Mouse (Mus musculus) adrenal gland, adult (tissue): ENCODE results near the gene Plekha5.
"Not testable (repeated sequence)": the region's sequence is repeated elsewhere in the genome, so short reads cannot be mapped to it uniquely, and the experiment has no call there.

Source experiments
- DNase-seq, 2 experiments: peaks; one replicate each; pipeline ENCODE4 v3.0.0; 2022 to 2023; ENCODE audit warnings: low spot score in 1 of 2; ENCODE audit not compliant: inconsistent age in 2 of 2

The Plekha5 gene

DNA sequence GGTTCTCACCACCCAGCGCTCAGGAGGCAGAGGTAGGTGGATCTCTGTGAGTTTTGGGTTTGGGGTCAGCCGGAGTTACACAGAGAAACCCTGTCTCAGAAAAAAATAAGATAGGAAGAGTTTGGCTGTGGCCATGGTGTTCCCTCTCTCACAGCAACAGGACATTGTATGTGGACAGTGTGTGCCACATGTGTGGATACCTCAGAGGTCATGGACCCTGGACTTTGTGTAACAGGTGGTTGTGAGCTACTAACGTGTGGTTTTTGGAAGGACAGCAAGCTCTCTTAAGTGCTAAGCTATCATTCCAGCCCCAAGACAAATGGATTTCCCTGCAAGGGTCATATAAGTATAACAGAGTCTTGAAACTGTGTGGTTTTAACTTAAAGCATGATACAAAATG, 151.1 kb downstream of the Plekha5 start:
- DNase-seq = no peak

DNA sequence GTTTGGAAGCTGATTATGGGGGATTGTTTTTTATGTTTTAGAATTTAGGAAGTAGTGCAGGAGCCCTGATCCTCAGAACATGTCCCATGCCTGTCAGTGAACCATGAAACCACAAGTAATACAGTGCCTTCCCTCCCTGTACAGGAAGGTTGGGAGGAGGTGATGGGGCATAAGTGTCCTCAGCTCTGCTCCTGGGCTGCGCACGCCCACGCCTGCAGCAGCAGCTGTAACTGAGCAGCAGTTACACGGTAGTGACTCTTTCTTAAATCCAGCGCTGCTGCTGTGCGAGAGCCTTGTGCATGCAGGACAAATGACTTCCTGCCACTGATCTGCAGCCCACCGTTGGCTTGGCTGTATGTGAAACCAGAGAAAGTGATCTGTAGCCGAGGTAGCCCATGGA, 152.3 kb downstream of the Plekha5 start:
- no peak for DNase-seq

DNA sequence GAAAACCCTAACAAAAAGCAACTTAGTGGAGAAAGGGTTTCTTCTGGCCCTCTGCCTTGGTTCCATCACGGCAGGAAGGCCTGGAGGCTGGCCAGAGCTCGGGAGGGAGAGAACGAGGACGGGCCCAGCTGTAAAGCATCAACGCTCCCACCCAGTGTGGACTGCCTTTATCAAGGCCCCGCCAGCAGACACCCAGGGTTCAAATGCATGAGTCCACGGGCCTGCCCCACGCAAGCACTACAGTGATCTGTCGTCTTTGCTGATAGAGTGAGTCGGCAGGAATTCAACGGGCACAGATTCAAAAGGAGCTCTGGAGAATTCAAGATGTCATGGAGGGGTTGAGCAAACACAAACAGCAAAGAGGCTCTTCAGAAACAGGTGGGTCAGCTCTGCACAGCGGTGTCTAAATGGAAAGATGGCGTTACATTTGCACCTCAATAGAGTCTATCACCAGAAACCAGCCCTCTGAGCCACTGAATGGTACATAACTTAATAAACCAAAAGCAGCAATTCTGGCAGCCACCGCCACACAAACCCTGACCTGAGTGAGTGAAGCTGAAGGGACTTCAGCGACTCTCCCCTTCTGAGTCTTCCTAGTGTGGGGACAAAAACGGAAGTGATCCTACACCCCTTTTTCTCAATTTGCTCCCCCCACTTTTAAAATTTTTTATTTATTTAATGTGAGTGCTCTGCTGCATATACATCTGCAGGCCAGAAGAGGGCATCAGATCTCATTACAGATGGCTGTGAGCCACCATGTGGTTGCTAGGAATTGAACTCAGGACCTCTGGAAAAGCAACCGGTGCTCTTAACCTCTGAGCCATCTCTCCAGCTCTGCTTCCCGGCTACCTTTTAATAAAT, 153.3 kb downstream of the Plekha5 start:
- no peak for DNase-seq

DNA sequence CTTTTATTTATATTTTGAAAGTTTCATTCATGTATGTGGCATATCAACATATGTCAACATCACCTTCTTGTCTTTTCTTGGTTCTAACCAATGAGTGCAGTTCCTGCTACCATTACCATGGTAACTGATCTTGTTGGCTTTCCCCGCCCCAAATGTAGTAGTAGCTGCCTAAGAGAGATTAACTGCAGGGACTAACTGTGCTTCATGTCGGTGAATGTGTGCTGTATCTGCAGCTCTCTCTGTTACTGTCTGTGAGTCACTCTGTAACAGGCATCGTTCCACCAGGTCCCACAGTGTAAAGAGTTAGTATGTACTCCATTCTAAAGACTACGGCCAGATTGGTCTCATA, 153.9 kb downstream of the Plekha5 start:
- no peak for DNase-seq

DNA sequence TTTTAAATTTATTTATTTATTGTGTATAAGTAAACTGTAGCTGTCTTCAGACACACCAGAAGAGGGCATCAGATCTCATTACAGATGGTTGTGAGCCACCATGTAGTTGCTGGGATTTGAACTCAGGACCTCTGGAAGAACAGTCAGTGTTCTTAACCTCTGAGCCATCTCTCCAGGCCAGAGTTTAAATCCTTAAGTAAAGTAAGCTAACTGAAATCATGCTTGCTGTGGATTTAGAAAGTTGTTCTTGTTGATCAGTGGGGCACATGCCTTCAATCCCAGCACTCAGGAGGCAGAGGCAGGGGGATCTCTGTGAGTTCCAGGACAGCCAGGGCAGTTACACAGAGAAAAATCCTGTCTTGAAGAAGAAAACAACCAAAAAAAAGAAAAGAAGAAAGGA, 155.1 kb downstream of the Plekha5 start:
- not testable (repeated sequence) for DNase-seq

DNA sequence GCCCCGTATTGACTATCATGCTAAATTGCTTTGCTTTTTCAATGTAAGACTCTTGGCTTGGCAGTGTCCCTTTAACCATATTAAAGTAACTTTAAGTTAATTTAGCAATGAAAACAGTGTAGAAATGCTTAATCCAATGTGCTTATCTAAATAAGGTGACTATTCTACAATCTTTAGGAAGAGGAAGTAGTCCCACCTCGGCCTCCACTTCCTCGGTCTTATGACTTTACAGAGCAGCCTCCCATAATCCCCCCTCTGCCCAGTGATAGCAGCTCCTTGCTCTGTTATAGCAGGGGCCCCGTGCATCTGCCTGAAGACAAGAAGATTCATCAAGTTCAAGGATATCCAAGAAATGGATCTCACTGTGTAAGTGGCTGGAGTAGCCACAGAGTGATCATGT, 156.3 kb downstream of the Plekha5 start:
- DNase-seq = no peak

DNA sequence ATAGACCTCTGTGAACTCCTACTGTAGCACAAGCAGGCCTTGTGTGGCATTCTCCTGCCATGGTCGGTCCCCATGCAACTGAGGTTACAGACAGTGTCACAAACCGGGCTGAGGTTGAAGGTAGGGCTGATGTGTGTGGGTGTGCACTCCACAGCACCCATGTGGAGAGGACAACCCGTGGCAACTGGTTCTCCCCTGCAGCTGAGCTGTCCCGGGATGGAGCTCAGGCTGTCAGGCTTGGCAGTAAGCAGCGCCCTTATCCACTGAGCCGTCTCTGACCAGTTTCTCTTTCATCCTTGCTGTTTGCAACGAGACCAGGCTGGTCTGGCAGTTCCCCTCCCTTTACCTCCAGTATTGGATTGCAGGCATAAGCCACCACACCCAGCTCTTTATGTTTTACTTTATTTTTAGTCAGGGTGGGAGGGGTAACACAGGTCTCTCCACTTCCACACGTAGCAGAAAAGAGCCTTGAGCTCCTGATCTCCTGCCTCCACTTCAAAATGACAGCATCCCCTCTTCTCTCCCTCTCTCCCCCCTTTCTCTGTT, 162.9 kb downstream of the Plekha5 start:
- no peak for DNase-seq

DNA sequence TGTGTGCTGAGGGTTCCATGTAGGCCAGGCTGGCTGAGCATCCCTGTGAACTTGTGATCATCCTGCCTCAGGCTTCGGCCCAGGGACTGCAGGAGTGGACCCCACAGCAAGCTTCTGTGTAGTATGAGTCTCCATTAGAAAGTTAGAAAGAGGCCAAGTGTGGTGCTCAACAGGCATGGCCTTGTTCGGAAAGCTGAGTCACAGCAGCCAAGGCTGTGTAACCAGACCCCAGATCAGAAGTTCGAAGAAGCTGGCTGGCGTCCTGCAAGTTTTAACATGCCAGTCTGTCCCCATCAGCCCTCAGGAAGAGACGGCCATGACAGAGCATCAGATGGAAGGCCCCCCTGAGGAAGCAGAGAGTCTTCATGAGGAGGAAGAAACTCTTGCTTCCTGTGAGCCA, 167.5 kb downstream of the Plekha5 start:
- peak; percentile 47 to 71 for DNase-seq

DNA sequence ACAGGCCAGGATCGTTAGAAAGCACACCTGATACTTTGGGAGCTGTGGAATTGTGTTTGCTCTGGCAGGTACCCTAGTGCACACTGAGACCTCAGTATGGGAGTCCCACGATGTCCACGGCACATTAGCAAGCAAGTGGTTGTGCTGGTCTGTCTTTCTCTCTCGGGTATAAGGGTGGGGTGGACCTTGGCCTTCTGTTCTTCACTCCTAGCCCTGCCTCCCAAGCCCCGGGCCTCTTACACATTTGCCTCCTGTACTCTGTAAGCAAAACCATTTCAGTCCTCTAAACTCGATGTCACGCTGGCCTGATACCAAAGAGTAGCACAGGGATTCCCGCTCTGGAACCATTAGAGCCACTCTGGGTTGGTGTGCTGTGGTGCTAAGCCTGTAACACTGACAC, 168.9 kb downstream of the Plekha5 start:
- no peak for DNase-seq

DNA sequence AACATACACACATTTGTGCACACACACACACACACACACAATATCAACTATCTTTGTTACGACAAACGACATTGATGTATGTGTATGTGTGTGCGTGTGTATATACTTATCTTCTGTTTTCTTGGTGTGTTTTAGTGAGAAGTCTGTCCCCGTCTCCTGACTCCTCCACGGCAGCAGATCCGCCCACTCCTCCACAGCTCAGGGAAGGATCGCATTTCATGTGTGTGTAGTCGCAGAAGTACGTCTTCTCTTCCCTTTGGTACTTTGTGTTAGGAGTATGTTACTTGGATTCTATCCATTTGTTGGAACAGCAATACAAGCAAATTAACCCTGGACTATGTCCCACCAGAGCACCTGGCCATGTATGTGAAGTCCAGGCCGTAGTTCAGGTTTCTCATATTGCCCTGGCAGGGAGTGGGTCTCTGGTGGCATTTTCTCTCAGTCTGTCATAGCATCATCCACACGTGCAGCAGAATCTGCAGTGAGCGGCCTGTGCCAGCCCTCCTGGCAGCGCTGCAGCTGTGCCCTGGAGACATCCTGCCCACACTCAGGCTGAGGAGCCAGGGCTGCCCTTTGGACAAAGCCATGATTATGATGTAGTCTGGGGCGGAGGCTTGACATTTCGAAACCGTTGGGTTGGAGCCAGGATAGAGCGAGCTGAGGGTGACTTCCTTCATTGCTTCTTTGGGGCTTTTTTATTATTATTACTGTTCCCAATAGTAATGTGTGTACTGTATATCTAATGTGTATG, 169.7 kb downstream of the Plekha5 start:
- peak; percentile 77 to 90 for DNase-seq

DNA sequence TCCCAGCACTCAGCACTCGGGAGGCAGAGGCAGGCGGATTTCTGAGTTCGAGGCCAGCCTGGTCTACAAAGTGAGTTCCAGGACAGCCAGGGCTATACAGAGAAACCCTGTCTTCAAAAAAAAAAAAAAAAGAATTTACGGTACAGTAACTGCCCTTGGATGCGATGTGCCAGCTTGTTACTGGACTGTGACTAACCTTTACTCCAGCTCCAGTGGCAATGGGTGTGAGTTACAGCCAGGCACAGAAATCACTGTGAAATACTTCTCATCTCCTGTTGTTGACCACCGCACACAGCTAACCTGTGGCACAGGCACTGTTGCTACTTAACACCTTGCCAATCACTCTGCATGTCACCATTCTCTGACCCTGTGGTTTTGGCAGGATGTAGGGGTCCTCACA, 171.7 kb downstream of the Plekha5 start:
- not testable (repeated sequence) for DNase-seq

DNA sequence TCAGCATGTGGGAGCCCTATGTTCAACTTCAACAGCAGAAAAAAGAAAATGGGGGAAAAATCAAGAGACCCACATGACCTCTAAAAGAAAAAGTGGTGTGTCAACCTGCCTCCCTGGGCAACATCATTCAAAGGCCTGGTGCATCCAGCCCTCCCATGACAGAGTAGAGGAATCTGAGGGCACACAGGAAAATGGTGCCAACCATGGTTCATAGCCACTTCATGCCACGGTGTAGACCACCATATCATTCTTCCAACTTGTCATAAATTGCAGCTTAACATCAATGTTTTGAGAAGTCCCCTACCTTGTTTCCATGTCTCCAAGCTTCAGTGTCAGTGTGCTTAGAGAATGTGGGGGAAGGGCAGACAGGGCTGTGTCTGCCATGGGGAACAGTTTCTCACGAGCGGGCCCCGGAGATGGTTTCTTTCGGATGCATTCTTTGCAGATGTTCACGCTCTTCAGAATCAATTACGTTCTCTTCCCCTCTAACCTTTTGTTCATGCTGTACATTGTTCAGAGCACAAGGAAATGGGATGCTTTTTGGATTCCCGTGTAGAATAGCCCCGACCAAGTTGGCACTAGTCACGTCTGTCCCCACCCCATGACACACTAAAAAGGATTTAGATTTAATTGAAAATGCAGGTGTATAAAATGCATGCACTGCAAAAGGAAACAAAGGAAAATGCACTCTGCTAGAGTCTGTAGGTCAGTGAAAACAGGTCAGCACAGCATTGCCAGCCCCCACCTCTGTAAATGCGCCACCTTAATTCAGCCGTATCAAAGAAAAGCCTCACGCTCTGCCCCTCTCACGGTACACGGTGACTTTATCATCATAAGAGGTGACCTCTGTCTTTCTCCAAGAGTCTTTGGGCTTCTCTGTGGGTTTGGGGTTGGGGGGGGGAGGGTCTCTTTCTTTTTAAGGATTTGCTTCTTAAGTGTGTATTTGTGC, 173.8 kb downstream of the Plekha5 start:
- DNase-seq = no peak

DNA sequence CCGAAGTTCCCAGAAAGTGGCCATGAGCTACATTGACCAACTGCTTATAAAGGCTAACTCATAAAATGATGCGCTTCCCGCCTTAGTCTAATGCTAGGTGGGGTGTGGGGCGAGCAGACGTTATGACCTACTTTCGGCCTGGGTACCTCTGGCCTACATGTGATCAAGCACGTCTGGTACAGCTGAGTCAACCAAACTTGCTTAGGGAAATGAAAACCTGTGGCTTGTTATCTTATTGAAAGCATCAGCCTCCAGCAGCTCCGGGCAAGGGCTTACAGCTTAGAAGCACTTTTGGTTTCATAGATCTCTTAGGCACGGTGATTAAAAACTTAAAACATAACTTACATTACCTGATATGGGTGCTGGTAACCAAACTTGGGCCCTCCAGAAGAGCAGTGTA, 174.7 kb downstream of the Plekha5 start:
- DNase-seq = no peak

DNA sequence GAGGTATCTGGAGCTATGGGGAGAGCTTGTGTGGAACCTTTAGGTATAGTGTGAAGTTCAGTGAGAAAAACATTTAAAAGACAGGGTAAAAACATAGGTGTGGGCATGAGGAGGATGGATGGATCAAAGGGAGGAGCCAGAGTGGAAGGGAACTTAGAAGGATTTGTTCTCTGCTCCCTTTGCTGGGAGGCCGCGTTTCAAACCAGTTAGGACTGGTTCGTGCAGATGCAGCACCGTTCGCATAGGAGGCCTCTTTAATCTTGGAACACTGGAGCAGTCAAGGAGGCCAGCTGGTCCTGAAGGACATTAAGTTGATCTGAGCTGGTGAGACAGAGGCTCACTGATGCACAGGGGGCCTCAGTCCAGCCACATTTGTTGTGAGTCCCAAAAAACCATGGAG, 175.5 kb downstream of the Plekha5 start:
- no peak for DNase-seq

DNA sequence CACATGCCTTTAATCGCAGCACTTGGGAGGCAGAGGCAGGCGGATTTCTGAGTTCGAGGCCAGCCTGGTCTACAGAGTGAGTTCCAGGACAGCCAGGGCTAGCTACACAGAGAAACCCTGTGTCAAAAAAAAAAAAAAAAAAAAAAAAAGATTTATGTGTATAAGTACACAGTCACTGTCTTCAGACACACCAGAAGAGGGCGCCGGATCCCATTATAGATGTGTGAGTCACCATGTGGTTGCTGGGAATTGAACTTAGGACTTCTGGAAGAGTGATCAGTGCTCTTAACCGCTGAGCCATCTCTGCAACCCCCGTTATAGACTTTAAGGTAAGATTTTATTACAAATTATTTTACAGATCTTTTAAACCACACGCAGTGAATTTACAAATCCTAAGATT, 176.8 kb downstream of the Plekha5 start:
- DNase-seq = not testable (repeated sequence)

DNA sequence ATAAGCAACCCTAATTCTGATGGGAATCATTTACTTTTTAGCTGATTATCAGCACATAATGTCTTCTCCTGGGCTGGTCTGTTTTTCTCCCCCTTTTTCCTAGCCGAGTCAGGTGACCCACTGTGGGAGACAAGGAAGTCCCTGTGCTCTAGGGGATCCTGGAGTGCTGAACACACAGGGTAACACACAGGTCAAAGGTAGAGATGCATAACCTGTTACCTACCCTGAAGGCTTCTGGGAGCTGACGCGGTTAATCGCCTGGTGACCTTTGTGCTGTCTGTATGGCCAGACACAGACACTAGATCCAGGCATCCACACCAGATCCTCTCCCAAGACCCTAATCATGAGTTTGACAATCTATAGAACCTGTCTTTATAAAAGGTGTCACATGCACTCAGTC, 177.3 kb downstream of the Plekha5 start:
- no peak for DNase-seq

DNA sequence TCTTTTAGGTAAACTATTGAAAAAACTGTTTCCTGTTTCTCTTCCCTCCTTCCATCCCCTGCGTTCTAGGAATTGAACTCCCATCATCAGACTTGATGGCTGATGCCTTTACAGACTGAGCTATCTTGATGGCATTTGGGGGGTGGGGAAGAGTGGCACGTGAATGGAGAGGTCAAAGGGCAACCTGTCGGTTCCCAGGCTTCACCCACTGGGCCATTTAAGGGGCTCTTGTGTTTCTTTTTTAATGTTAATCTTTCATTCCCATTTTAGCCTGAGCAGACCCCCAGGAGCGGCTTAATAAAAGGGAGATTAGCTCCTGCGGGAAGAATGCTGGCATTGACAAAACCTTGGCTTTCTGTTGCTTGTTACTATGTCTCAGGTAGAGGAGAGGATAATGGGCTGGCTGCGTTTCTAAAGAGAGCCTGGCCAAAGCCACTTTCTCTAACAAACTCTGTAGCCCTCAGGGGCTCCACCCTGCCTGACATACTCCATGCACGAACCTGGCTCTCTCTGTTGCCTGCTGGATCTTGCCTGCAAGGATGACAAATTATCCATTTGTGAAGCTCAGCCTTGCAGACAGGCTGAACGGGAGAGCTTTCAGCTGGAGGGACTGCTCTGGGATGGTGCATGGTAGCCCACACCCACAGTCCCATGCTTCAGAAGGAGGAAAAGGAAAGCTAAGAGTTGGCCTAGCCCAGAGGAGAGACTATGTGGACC, 179.5 kb downstream of the Plekha5 start:
- DNase-seq = no peak

DNA sequence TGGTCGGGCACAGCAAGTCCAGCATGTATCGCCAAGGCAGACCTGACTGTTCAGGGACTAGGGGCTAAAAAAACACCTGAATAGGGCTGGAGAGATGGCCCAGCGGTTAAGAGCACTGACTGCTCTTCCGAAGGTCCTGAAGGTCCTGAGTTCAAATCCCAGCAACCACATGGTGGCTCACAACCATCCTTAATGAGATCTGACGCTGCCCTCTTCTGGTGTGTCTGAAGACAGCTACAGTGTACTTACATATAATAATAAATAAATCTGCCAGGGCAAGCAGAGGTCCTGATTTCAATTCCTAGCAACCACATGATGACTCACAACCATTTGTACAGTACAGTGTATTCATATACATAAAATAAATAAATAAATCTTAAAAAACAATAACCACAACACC, 181.3 kb downstream of the Plekha5 start:
- not testable (repeated sequence) for DNase-seq

DNA sequence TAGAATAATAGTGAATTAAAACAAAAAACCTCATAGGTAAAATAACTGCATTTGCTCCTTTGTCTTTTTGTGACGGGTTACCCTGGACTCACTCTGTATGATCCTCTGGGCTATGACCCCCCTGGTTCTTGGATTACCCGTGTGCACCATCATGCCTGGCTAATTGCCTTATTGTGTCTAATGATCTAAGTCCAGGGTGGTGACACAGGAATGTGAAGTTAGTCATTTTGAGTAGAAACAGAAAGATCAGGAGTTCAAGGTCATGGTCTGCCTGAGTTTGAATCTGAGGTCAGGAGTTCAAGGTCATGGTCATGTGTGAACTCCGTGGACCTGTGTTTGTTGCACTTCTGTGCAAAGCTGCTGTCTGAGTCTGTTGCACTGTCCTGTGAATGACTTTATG, 181.9 kb downstream of the Plekha5 start:
- DNase-seq = no peak

DNA sequence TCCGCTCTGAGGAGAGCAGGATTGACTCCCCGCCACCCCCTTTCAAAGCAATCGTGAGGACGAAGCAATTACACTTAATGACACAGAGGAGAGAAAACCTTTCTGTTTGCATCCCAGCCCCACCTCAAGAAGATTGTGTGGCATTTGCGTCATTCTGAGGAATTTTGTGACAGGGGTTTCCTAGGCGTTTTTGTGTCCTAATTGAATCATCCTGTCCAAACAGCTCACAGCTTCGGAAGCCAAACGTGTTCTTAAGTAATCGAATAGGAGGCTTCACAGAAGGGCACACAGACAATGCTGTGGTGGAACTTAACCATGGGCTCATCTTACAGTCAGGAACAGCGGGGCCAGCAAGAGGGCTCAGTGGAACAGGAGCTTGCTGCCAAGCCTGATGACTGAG, 182.7 kb downstream of the Plekha5 start:
- no peak for DNase-seq
